Mouse (Mus musculus) megakaryocyte, adult 5-6 weeks (primary cell): Measurements from ENCODE around the gene Tiparp. TPM values are rescaled to one million over a fixed set of nuclear protein-coding genes. Genes with fewer than 3 reads are reported as not detected.

Experiments used
- ATAC-seq: 2 replicates; pipeline ENCODE4 v1.8.0; 2016; ENCODE audit warnings: mild to moderate bottlenecking, inconsistent platforms; ENCODE audit not compliant: poor library complexity, severe bottlenecking
- total RNA-seq, 2 experiments: library from RNA; stranded (forward) in 1 of 2; stranded (reverse) in 1 of 2; fragments of 153-499, 151-499 nt in 1 of 2; fragments of 221-1000, 200-1000 nt in 1 of 2; gene quantifications; 2 replicates each; pipeline versions ENCODE4 v1.2.3 to v1.2.4; 2015 to 2017

Gene Tiparp
- total RNA-seq, 2 experiments from 2014 or later = 23.4 to 31.3 TPM

GRCm38 (mm10) chr3:65528614-65529470 is 632 bp downstream of the Tiparp start:
- ATAC-seq = peak; percentile 60

DNA sequence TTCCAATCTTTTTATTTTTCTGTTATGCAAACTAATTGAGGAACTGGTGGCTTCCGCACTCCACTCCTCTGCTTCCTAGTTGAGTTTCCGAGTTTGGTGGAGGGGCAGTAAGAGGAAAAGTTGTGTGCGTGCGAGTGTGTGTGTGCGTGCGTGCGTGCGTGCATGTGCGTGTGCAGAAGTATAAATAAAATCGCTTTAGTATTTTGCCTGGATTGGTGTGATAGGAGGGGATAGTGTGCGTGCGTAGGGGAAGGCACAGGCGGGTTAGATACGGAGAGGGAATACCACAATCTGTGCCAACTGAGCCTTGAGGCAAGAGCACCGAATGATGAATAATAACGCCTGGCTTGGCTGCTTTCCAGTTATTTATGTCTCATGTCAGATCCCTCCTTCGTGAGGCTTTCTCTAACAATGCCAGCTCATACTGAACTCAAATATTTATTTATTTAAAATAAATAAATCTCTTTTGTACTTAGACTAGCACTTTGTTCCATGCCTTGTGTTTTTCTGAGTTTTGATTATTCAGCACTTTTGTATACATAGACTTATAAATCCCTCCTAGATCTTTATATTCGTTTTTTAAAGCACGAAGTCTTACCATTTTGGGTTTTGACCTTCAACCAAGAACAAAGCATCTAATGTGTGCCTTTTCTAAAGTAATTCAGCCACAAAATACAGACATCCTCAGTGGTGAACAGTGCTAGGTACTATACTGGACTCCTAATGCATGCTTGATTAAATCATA is 1.4 kb downstream of the Tiparp start:
- no peak; the same call in 1 of the 2 replicates for ATAC-seq

- no peak for ATAC-seq
Measured at GRCm38 (mm10) chr3:65533014-65533413, 4.8 kb downstream of the Tiparp start.

- no peak for ATAC-seq
Measured at GRCm38 (mm10) chr3:65533598-65533997, 5.4 kb downstream of the Tiparp start.

- ATAC-seq = no peak
Measured at GRCm38 (mm10) chr3:65534488-65534887, 6.3 kb downstream of the Tiparp start.

GRCm38 (mm10) chr3:65535087-65535761 is 7.0 kb downstream of the Tiparp start:
- no peak for ATAC-seq

GRCm38 (mm10) chr3:65537288-65537687 is 9.1 kb downstream of the Tiparp start:
- ATAC-seq = no peak

- ATAC-seq = no peak
Measured at GRCm38 (mm10) chr3:65540906-65541551, 12.8 kb downstream of the Tiparp start.

DNA sequence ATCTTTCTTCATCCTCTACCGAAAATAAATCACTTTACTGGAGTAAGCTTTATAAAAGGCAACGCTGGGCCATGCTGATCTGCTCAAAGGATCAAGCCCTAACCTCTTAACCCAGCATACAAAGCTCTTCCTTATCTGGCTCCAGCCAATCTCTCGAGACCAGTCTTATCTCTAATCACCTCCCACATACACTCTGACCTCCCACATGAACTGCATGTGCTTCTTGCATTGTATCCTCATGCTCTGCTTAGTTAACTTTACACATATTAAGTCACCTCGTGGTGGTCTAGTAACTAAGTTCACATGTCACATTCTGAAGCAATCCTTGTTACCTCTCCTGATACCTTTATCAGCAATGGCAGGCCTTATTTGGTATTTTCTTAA is 13.3 kb downstream of the Tiparp start:
- ATAC-seq = no peak

DNA sequence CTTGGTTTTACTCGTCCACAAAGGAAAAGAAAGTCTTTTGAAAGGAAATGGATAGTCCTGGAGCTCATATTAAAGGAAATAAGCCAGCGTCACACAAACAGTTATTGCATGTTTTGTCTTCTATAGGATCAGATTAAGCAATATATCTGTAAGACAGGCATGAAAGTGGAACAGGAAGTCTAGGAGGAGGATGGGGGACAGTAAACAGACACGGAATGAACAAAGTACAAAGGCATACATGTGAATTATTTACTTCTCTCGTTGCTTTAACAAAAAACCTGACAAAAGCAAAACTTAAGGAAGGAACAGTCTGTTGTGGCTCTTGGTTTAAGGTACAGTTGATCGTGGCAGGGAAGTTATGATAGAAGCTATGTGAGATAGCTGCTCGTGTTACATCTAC is 21.6 kb downstream of the Tiparp start:
- ATAC-seq = peak; percentile 80

DNA sequence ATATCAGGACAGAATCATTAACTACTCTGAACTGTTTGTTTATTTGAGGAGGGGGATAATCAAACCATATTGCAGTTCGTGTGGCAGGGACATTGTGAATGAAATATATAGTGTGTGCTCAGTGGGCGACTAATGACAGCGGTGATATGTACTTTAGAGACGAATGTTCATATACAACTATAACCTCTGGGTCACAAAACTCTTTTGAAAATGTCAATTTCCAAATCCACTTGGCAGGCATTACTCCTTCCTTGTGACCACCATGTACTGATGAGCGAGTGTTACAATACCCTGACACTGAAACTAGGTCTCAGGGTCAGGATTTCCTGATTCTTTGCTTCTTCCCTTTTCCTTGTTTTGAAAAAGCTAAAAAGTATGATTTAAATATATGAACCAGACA is 22.9 kb downstream of the Tiparp start:
- 0 out of 2 replicates have a peak, but pooled peaks have one; percentile 45 for ATAC-seq

- ATAC-seq = no peak
Measured at GRCm38 (mm10) chr3:65554633-65555032, 26.4 kb downstream of the Tiparp start.

- no peak for ATAC-seq
Measured at GRCm38 (mm10) chr3:65558679-65559078, 30.5 kb downstream of the Tiparp start.

GRCm38 (mm10) chr3:65562212-65562611 is 34.0 kb downstream of the Tiparp start:
- no peak for ATAC-seq

- ATAC-seq = no peak
Measured at GRCm38 (mm10) chr3:65562694-65563093, 34.5 kb downstream of the Tiparp start.

DNA sequence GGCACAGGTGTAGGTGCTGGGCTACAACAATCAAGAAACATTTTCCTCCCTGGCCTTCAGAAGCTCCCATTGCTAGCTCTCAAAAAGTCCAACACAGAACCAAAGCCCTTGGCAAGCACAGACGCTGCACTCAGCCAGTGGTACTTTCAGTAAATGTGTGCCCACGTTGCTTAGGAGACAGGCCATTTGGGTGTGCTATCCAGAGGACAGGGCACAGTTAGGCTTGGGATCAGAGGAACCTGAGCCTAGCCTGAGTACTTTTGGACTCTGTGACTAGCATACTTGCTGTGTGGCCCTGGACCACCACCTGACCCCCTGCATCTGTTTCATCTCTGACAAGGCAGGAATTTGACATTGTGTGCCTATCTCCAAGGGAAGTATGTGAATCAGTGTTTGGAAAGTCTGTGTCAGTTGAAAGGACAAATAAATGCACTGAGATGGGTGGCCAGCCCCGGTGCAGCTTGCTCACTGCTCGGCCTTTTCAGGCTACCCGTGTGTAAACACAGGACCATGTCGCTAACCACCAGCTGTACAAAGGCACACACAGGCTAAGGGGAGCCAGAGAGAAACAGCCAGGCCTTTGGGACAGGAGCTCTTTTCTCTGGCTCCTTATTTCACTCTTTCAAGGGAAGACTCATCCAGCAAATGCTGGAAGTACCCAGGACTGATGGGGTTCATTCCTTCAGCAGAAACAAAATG is 35.9 kb downstream of the Tiparp start:
- ATAC-seq = no peak

DNA sequence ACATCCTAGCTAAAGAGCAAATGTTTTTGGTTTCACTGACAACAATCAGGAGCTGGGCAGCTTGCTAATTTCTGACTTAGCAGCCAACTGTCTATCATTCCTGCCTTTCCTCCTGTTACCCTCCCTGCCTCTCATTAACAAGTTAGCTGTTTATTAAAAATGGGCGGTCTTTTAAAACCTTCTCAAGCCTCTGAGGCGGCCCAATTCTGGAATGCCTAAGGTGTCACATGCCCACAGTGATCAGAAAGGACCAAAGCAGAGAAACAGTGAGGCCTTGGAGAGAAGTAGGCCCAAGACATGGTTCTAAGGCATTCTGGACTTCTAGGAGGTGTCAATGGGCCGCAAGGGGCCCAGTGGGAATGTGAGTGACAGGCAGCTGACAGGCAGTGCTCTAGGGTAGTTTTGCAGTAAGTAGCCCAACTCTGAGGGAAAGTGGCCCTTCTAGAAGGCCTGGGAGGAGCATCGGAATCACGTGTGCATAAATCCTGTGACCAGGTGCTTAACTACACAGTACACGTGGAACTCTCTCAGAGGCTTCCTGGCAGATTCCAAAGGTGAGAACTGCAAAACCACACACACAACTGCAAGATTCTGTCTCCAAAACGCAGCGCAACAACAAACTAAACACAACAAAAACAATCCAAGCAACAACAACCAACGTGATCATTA is 37.6 kb downstream of the Tiparp start:
- no peak for ATAC-seq

DNA sequence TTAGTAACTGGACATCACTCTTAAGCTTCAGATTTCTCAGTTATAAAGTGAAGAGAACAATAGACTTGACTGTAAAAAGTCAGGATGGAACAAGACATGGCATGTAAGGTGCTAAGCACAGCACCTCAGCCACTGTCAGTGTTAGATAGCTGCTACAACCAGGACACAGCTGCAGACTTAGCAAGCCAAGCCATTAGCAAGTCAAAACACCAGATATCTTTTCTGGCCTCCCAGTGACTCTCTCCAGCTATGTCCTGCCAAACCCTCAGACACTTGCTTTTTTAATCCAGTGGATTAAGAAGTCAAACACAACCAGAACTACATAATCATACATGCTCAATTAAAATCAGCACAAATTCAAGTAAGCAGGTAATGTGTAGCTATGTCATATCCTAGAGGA is 41.7 kb downstream of the Tiparp start:
- ATAC-seq = no peak

DNA sequence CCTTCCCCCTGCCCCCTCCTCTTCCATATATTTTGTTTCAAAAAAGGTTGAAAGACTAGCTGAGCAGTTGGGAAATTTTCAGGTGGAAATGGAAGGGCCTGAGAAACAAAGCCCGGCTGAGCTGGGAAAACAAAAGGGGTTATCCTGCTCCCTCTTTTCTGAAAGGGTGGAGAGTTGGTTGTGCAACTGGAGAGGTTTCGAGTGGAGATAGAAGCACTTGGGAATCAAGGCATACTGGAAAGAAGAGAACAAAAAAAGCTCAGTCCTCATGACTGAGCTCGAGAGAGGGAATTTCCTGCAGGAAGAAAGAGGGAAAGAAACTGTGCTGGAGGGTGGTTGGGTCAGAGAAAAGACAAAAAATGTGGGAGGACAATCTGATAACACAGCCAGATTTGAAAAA is 45.3 kb downstream of the Tiparp start:
- no peak for ATAC-seq

DNA sequence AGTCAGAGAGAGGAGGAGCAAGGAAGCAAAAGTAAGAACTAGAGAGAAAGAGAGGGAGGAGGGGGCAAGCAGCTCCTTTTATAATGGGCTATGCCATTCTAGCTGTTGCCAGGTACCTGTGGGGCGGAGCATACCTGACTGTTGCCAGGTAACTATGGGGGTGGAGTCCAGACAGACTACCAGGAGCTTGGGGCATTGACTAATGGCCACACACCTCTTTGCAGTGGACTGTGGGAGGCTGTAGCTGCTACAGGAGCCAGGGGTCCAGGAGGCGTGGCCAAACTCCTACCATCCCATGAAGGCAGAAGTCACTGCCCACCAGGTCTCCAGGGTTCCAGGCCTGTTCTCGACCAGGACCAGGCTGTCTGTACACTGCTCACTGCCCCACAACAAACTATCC is 49.4 kb downstream of the Tiparp start:
- no peak for ATAC-seq
